Mouse (Mus musculus) forebrain, embryonic 13.5 days (tissue): ENCODE measurements around the gene Stmn3. TPM values are rescaled to one million over a fixed set of nuclear protein-coding genes. Genes with fewer than 3 reads are reported as not detected.

Experiments used
- ATAC-seq: fragments of 200-750 bp; cut with Nextera tagmentation; 2 replicates; pipeline ENCODE4 v1.8.0; 2017
- H3K27ac ChIP-seq: fragments of 300-500 bp; sonication (generic); 2 replicates; pipeline ENCODE4 v1.5.1; 2015; ENCODE audit warnings: inconsistent platforms, mild to moderate bottlenecking, moderate library complexity
- H3K27me3 ChIP-seq: fragments of 300-500 bp; sonication (generic); 2 replicates; pipeline ENCODE4 v1.6.1; 2015; ENCODE audit warnings: mild to moderate bottlenecking, inconsistent platforms
- H3K36me3 ChIP-seq: fragments of 300-500 bp; sonication (generic); 2 replicates; pipeline ENCODE4 v1.6.1; 2015; ENCODE audit warnings: mild to moderate bottlenecking, inconsistent platforms; ENCODE audit not compliant: poor library complexity, severe bottlenecking
- H3K4me1 ChIP-seq: fragments of 300-500 bp; sonication (generic); 2 replicates; pipeline ENCODE4 v1.6.1; 2015; ENCODE audit warnings: inconsistent platforms
- H3K4me2 ChIP-seq: fragments of 300-500 bp; sonication (generic); 2 replicates; pipeline ENCODE4 v1.6.1; 2015; ENCODE audit warnings: inconsistent platforms, mild to moderate bottlenecking, moderate library complexity
- H3K4me3 ChIP-seq: fragments of 300-500 bp; sonication (generic); 2 replicates; pipeline ENCODE4 v1.5.1; 2015; ENCODE audit warnings: mild to moderate bottlenecking, inconsistent platforms
- H3K9ac ChIP-seq: fragments of 300-500 bp; sonication (generic); 2 replicates; pipeline ENCODE4 v1.6.1; 2015; ENCODE audit warnings: mild to moderate bottlenecking, inconsistent platforms
- H3K9me3 ChIP-seq: fragments of 300-500 bp; sonication (generic); replicated peaks from 2 replicates; pipeline ENCODE4 v1.6.1; 2016; ENCODE audit warnings: inconsistent platforms
- WGBS: fragments of 180-500 bp; shearing (Covaris S2); methylation state at CpG from one replicate; pipeline ENCODE4 v1.1.7; 2015; 5-methylcytosine and 5-hydroxymethylcytosine counted together
- polyA plus RNA-seq: library from polyadenylated mRNA; unstranded; fragments of >200 nt; fragmentation: Nextera tagmentation; extraction: Ambion mirVana; gene quantifications from 2 replicates; pipeline ENCODE4 v1.2.1, GENCODE M21; 2015

Stmn3 gene
- 651 and 655 TPM in 2 replicates for polyA plus RNA-seq

DNA sequence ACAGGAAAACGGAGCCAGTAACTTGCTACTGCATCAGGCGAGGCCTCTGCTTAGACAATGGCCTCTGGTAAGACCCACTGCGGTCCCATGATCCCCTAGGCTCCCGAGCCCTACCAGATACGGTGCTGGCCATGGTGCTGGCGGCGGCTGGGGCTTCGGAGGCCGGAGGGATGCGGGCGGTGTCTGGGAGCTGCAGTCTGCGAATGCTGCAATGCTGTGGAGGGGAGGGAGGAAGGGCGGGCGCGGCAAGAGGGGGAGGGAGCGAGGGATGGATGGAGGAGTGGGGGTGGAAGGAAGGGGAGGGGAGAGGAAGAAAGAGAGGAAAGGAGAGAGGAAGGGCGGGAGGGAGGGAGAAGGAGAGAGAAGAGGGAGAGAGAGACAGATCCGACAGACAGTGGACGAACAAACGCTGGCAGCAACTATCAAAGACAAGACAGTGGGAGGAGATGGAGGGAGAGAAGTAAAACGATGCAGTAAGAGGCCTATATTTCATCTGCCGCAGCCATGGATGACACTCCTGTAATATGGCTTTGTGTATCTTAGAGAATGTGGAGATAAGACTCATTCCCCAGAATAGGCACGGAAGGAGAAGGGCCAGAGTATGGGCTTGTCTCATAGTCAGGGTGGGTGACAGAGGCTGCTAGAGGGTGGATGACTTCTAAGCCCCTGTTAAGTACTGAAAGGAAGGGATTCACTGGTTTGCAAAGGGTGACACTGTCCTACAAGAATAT lies at the start of gene Stmn3:
Gene Stmn3 (minus strand): TSS at position 421 of the 731 bp plus-strand sequence.
- Histone ChIP-seq H3K4me2 (peak within 1 kb of the TSS; percentile 81), H3K36me3 (no peaks in the 10 kb centered on the region), H3K9ac (peak within 1 kb of the TSS; percentile 81), H3K4me3 (peak within 1 kb of the TSS; percentile 65), H3K27me3 (peaks cover 3% of the 10 kb centered on the region; the same call in 1 of the 2 replicates), H3K27ac (peak within 1 kb of the TSS; percentile 93), H3K4me1 (peaks cover 29% of the 10 kb centered on the region), H3K9me3 (no peaks in the 10 kb centered on the region)
- 4% methylated on average over 20 of the region's 23 CpGs for WGBS
- ATAC-seq: peak; percentile 92

- peak overlapping the region; percentile 98 for H3K4me2 ChIP-seq
- no peaks in the 10 kb centered on the region for H3K27me3 ChIP-seq
- peak overlapping the region; percentile 81 for H3K4me3 ChIP-seq
- peaks cover 38% of the 10 kb centered on the region for H3K4me1 ChIP-seq
- no peaks in the 10 kb centered on the region for H3K9me3 ChIP-seq
- 75% methylated on average over 3 of the region's 3 CpGs for WGBS
- peaks cover 49% of the 10 kb centered on the region for H3K36me3 ChIP-seq
- no peak for ATAC-seq
- no peak overlapping the region for H3K27ac ChIP-seq
- H3K9ac ChIP-seq: peak overlapping the region; percentile 92
Measured at GRCm38 (mm10) chr2:181363946-181364345, 49.6 kb upstream of the Stmn3 start.

DNA sequence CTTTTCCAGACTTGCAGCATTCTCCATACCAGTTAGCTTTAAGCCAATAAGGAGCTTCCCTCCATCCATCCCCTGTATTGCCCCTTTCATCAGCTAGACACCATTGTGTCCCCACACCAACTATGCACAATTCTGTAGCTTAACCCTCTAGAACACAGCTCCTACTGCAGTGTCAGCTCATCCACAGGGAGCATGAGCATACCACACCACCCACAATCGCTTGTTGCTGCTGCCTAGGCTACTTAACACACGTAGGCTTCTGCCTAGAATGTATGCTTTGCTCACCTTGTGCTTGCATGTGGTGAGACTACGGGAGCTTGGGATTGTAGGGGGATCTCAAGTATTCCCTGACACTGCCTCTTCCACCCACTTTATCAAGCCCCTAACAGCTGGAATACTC lies 42.5 kb upstream of the Stmn3 start:
- 80% methylated on average over 3 of the region's 3 CpGs for WGBS
- Histone ChIP-seq H3K4me2 (no peak overlapping the region), H3K27me3 (no peaks in the 10 kb centered on the region), H3K4me1 (no peaks in the 10 kb centered on the region), H3K27ac (no peak overlapping the region), H3K4me3 (no peak overlapping the region), H3K36me3 (peaks cover 98% of the 10 kb centered on the region), H3K9me3 (no peaks in the 10 kb centered on the region), H3K9ac (no peak overlapping the region)
- no peak for ATAC-seq

DNA sequence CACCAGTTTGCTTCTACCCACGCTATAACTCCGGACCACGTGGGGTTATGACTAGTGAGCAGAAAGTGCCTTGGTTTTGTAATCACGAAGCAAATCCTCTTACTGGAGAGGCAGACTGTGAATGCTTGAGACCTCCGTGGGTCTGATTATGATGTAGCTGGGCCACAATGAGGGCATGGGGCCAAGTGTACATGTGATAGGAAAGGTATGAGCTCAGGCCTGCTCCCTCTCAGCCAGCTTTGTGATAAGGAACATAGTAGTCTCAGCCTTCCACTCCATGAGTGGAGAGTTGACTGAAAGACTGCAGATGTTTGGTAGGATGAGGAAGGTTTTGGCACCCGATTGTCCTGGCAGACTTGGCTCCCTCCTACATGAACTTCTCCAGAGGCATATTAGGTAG lies 28.5 kb upstream of the Stmn3 start:
- peaks cover 89% of the 10 kb centered on the region for H3K36me3 ChIP-seq
- no peak for ATAC-seq
- 93% methylated on average over 6 of the region's 6 CpGs for WGBS

DNA sequence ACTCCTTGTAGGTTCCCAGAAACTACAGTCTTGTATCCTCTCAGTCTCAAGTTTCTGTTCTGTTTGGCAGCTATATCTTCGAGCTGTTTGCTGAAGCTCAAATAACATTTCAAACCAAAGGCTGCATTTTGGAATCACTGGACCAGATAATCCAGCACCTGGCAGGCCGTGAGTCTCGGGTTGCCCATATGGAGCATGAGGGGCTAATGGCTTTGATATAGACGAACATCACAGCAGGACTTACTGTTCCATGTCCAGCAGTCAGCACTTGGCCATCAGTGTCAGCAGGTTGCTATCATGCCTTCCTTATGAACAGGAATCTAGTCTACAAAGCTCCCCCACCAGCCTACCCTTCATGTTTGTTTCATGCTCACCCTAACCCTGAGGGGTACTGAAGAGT lies 26.1 kb upstream of the Stmn3 start:
- Histone ChIP-seq H3K36me3 (peaks cover 85% of the 10 kb centered on the region), H3K4me1 (no peaks in the 10 kb centered on the region), H3K9ac (no peak overlapping the region), H3K9me3 (no peaks in the 10 kb centered on the region), H3K4me3 (no peak overlapping the region), H3K27me3 (no peaks in the 10 kb centered on the region), H3K27ac (no peak overlapping the region), H3K4me2 (no peak overlapping the region)
- 79% methylated on average over 4 of the region's 4 CpGs for WGBS
- ATAC-seq: no peak

More for the DNA sequence above, 28.5 kb upstream of the Stmn3 start:
- H3K9ac ChIP-seq: no peak overlapping the region
- H3K27me3 ChIP-seq: no peaks in the 10 kb centered on the region
- H3K4me3 ChIP-seq: no peak overlapping the region
- no peak overlapping the region for H3K27ac ChIP-seq
- no peaks in the 10 kb centered on the region for H3K9me3 ChIP-seq
- H3K4me2 ChIP-seq: no peak overlapping the region
- H3K4me1 ChIP-seq: no peaks in the 10 kb centered on the region

- Histone ChIP-seq H3K4me2 (no peak overlapping the region), H3K27ac (no peak overlapping the region), H3K27me3 (no peaks in the 10 kb centered on the region), H3K36me3 (peaks cover 82% of the 10 kb centered on the region), H3K4me1 (no peaks in the 10 kb centered on the region), H3K4me3 (no peak overlapping the region), H3K9me3 (no peaks in the 10 kb centered on the region), H3K9ac (no peak overlapping the region)
- 56% methylated on average over 3 of the region's 3 CpGs for WGBS
- ATAC-seq: peak; percentile 70; the same call in 1 of the 2 replicates
Measured at GRCm38 (mm10) chr2:181334023-181334422, 19.7 kb upstream of the Stmn3 start.

DNA sequence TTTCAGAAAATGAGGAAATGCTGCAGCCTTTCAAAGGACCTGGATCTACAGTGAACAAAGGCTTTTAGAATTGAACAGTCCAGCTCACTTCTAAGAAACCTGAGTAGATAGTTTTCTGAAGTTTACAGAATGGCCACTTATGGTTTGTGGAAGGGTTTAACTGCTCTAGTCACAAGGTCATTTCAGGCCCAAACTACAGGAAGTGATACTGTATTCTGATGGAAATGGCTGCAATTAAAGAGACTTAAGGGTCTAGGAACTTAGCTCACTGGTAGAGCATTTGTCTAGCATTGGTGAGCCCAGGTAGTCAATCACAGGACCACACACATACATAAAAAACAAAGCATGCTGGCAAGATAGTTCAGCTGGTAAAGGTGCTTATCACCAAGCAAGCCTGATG lies 18.2 kb upstream of the Stmn3 start:
- Histone ChIP-seq H3K4me1 (no peaks in the 10 kb centered on the region), H3K27me3 (no peaks in the 10 kb centered on the region), H3K36me3 (peaks cover 83% of the 10 kb centered on the region), H3K4me3 (no peak overlapping the region), H3K27ac (no peak overlapping the region), H3K9me3 (no peaks in the 10 kb centered on the region), H3K9ac (no peak overlapping the region), H3K4me2 (no peak overlapping the region)
- no peak for ATAC-seq

- Histone ChIP-seq H3K9me3 (no peaks in the 10 kb centered on the region), H3K4me2 (no peak overlapping the region), H3K4me1 (0 out of 2 replicates have a peak, but pooled peaks cover under 1% of the 10 kb centered on the region), H3K4me3 (no peak overlapping the region), H3K27me3 (no peaks in the 10 kb centered on the region), H3K27ac (no peak overlapping the region), H3K36me3 (peaks cover 87% of the 10 kb centered on the region), H3K9ac (no peak overlapping the region)
- 96% methylated on average over 2 of the region's 2 CpGs for WGBS
- no peak for ATAC-seq
Measured at GRCm38 (mm10) chr2:181326098-181326497, 11.8 kb upstream of the Stmn3 start.

DNA sequence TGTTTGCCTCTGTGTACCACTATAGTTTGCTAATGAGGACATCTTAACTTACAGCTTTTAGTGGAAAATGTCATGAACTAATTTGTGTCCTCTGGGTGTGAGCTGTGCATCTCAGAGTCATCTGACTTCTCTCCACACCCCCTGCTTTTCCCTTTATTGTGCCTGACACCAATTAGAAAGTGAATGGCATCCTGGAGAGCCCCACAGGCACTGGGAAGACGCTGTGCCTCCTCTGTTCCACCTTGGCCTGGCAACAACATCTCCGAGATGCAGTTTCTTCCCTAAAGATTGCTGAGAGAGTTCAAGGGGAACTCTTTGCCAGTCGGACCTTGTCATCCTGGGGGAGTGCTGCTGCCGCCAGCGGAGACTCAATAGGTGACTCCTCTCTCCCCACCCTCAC lies 7.8 kb upstream of the Stmn3 start:
- no peak for ATAC-seq
- H3K4me2 ChIP-seq: no peak overlapping the region
- WGBS: 69% methylated on average over 5 of the region's 5 CpGs
- H3K4me3 ChIP-seq: no peak overlapping the region
- H3K9ac ChIP-seq: no peak overlapping the region
- peaks cover 48% of the 10 kb centered on the region for H3K36me3 ChIP-seq
- H3K9me3 ChIP-seq: no peaks in the 10 kb centered on the region
- no peak overlapping the region for H3K27ac ChIP-seq
- peaks cover 16% of the 10 kb centered on the region for H3K4me1 ChIP-seq
- peaks cover 2% of the 10 kb centered on the region; the same call in 1 of the 2 replicates for H3K27me3 ChIP-seq

GRCm38 (mm10) chr2:181320103-181320499 lies 5.8 kb upstream of the Stmn3 start:
- Histone ChIP-seq H3K36me3 (peaks cover 30% of the 10 kb centered on the region), H3K27ac (no peak overlapping the region), H3K4me1 (peaks cover 16% of the 10 kb centered on the region), H3K4me2 (peak overlapping the region; percentile 79), H3K9ac (peak overlapping the region; percentile 67), H3K27me3 (peaks cover 3% of the 10 kb centered on the region; the same call in 1 of the 2 replicates), H3K9me3 (no peaks in the 10 kb centered on the region), H3K4me3 (peak overlapping the region; percentile 64)
- peak; percentile 8; the same call in 1 of the 2 replicates for ATAC-seq
- 17% methylated on average over 7 of the region's 7 CpGs for WGBS

GRCm38 (mm10) chr2:181319248-181320102 lies 5.2 kb upstream of the Stmn3 start, which contains the start of gene Rtel1:
Gene Rtel1 (plus strand): TSS chr2:181319739.
- 6% methylated on average over 40 of the region's 40 CpGs for WGBS
- peak; percentile 92 for ATAC-seq
- no peak within 1 kb of the TSS; the same call in 1 of the 2 replicates for H3K27ac ChIP-seq

More at GRCm38 (mm10) chr2:181319248-181320102, 5.2 kb upstream of the Stmn3 start, which contains the start of gene Rtel1:
- Histone ChIP-seq H3K9me3 (no peaks in the 10 kb centered on the region), H3K4me3 (peak within 1 kb of the TSS; percentile 64), H3K36me3 (peaks cover 24% of the 10 kb centered on the region), H3K27me3 (peaks cover 3% of the 10 kb centered on the region; the same call in 1 of the 2 replicates), H3K9ac (peak within 1 kb of the TSS; percentile 67), H3K4me2 (peak within 1 kb of the TSS; percentile 79), H3K4me1 (peaks cover 21% of the 10 kb centered on the region)
